Mouse (Mus musculus) embryo, embryonic 11 days (tissue): ENCODE results near the gene Abhd14a.
"Not testable (repeated sequence)": the region's sequence is repeated elsewhere in the genome, so short reads cannot be mapped to it uniquely, and the experiment has no call there.

Experiments
- DNase-seq: peaks from one replicate; pipeline ENCODE4 v3.0.0-alpha.2; 2015

Abhd14a gene

GRCm38 (mm10) chr9:106447348-106447747 is at the start of gene Abhd14a, which contains the start of gene Abhd14b:
Abhd14a (minus strand) TSS chr9:106447678.
Abhd14b (plus strand) TSS chr9:106447459.
- peak; percentile 95 for DNase-seq

DNA sequence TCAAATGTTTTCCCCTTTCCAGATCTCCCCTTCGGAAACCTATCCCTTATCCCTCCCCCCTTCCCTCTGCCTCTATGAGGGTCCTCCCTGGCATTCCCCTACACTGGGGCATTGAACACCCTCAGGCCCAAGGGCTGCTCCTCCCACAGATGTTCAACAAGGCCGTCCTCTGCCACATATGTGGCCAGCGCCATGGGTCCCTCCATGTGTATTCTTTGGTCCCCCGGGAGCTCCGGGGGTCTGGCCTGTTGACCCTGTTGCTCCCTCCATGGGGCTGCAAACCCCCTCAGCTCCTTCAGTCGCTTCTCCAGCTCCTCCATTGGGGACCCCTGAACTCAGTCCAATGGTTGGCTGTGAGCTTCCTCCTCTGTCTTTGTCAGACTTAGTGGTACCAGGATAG is 40.1 kb upstream of the Abhd14a start:
- DNase-seq = not testable (repeated sequence)

- no peak for DNase-seq
These were observed 37.6 kb upstream of the Abhd14a start for GRCm38 (mm10) chr9:106485076-106485475.

DNA sequence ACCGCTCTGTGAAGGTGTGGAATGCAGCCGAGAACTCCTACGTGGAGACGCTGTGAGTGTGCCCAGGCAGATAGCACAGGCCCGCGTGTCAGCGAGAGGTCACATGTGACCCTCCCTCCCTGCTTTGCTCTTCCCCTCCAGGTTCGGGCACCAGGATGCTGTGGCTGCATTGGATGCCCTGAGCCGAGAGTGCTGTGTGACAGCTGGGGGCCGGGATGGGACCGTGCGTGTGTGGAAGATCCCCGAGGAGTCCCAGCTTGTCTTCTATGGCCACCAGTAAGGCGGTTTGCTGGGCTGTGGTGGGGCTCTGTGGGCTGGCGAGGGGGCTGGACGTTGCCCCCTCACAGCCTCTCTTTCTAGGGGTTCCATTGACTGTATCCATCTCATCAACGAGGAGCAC is 36.1 kb upstream of the Abhd14a start:
- no peak for DNase-seq

DNA sequence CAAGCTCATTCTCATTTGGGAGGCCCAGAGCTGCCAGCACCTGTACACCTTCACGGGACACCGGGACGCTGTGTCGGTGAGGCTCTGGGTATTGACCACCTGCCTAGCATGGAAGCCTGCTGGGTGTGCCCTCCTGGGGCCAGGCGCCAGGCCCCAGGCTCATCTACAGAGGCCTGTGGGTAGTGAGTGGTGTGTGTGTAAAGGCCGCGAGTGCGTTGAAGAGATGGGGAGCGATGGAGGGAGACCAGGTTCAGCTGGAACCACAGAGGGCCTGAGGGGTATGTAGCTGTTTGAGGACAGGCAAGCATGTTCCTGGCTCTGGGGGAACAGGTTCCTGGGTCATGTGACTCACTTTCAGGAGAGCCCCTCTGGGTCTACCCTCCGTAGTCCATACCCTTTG is 35.7 kb upstream of the Abhd14a start:
- DNase-seq = no peak

GRCm38 (mm10) chr9:106482578-106483115 is 35.2 kb upstream of the Abhd14a start:
- DNase-seq = no peak

DNA sequence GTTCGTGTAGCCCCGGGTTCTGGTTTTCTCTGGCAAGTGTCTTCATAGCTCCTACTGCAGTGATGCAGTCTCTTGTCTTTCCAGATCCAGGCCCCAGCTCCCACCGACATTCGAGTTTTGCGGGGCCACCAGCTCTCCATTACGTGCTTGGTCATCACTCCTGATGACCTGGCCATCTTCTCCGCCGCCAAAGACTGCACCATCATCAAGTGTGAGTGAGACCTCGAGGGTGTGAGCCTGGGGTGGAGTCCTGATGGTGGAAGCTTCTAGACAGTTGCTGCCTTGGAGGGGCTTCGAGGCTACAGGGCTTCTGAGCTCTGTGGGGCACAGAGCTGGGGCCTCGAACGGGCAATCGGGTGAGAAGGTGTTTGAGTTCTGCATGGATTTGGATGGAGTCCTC is 34.2 kb upstream of the Abhd14a start:
- DNase-seq = no peak

- DNase-seq = no peak
These were observed 33.6 kb upstream of the Abhd14a start for GRCm38 (mm10) chr9:106481075-106481474.

GRCm38 (mm10) chr9:106480541-106480940 is 33.1 kb upstream of the Abhd14a start:
- DNase-seq = no peak

DNA sequence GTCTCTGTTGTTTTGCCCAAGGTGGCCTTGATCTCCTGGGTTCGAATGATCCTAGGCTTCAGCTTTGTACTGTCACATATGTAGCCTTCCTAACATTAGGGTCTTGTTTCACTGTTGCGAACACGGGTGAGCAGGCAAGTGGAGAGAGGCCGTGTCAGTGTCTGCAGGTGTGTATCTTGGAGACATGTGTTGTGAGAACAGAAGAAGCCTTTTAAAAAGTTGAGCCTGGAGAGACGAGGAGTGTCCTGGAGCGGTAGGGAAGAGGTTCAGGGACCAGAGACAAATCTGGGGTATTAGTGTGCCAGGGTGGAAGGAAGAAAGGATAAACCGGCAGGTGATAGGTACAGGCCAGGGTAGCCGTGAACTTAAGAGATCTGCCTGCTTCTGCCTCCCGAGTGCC is 30.6 kb upstream of the Abhd14a start:
- DNase-seq = no peak

- no peak for DNase-seq
These were observed 30.2 kb upstream of the Abhd14a start for GRCm38 (mm10) chr9:106477649-106478048.

GRCm38 (mm10) chr9:106476924-106477484 is 29.5 kb upstream of the Abhd14a start, which contains the start of gene Parp3:
Parp3 (minus strand) TSS chr9:106476949.
- DNase-seq = peak; percentile 100

- no peak for DNase-seq
These were observed 28.8 kb upstream of the Abhd14a start for GRCm38 (mm10) chr9:106476002-106476923.

DNA sequence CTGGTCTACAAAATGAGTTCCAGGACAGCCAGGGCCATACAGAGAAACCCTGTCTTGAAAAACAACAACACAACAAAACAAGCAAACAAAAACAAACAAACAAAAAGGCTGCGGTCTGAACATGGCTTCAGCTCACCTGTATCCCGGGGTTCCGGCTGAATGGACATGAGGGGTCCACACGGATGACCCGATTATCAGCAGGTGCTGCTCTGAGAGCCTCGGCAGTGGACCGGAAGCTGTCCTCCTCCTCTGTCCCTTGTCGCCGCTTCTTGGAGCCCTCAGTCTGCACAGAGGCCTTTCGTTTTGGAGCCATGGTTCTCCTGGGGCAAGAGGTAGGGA is 28.2 kb upstream of the Abhd14a start, which contains the start of gene Rrp9:
Gene Rrp9, plus strand, starts transcription at position 301 of the 339 bp plus-strand sequence.
- DNase-seq = no peak

DNA sequence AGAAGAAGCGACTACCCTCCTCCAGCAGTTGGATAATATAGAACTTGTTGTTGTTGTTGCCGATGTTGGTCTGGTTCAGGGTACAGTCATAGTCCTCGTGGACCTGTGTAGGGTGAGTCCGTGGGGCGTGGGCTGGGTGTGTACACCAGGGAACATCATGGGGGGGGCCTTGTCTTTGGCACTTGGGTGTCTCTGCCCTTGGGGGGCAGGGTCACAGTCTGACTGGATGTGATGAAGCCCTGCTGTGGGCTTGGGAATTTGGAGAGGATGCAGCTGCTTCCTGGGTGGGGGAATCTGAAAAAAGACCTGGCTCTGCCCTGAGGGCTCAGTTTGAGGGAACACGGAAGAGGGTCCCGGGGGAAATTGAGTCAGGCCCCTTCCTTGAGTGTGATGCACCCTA is 27.6 kb upstream of the Abhd14a start:
- no peak for DNase-seq

DNA sequence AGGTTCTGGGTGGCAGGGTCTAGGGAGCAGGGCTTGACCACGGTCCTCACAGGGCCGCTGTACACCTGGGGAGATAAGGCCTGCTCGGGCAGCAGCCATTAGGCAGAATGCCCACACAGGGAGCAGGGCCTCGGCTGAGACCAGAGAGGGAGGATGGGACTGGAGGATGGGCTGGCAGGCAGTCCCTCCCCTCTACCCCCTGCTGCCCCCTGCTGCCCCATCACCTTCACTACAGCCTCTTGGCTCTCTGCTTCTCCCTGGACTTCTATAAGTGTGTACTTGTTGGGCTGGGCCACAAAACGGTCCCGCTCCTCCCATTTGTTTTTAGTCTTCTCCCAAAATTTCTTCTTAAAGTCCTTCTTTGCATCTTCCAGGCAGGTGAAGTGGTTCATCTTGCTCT is 27.0 kb upstream of the Abhd14a start:
- peak; percentile 79 for DNase-seq

DNA sequence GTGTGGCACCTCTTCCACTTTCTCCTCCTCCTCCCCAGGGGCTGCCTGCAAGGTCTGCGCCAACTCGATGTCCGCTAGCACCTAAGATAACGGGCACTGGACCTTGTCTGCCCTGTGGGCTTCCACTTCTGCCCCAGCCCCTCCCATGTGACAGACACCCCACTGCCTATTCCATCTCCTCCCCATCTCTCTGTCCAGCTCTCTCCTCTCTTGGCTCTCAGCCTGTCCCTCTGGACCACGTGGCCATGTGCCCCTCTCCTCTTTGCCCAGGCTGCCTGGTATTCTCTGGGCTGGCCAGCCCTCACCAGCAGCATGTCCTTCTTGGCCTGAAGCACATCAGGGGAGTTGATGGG is 26.3 kb upstream of the Abhd14a start:
- DNase-seq = no peak

DNA sequence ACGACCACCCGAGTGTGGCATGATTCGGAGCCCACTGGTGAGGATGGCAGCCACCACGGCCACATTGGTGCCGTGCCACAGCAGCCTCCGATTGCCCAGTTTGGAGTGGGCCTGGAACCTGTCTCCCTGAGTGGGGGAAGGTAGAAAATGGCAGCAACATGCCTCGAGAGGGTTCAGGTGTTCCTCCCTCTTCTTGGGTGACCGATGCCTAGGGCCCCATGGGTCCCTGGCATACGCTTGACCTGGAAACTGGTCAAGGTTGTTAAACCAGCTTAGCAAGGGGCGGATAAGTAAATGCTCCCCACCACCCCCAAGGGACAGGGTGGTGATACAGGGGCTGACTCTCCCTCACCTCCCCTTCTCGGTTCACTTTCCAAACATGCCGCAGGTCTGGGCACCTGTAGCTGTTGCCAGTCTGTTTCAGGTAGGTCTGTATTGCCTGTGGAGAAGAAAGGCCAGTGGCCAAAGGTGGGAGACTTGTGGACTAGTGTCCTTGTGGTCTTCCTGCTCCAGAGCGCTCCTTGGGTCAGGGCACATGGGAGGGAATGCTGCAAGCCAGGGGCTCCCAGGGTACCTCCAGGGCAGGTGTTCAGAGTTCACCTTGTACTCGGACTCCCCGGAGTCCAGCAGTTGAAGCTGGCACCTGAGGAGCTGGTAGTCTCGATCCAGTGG is 25.7 kb upstream of the Abhd14a start:
- no peak for DNase-seq

- no peak for DNase-seq
These were observed 24.8 kb upstream of the Abhd14a start for GRCm38 (mm10) chr9:106472321-106472720.

DNA sequence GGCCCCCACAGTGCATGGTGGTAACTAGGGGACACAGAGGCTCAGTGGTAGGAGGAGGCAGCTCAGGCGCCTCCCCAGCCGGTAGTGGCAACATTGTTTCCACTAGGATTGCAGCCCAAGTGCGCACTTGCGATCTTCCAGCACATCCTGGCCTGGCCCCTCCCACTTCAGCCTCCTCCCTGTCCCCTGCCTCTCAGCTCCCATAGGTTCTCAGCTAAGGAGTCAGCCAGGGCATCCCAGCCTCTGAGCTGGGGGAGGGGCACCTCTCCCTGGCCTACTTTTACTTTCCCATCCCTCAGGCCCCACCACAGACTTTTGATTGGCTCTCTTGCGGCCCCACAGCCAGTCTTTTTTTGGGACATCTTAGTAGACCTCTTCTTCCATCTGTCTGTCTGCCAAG is 24.4 kb upstream of the Abhd14a start:
- peak; percentile 63 for DNase-seq

GRCm38 (mm10) chr9:106470991-106471750 is 23.7 kb upstream of the Abhd14a start:
- no peak for DNase-seq

- DNase-seq = no peak
These were observed 22.3 kb upstream of the Abhd14a start for GRCm38 (mm10) chr9:106469776-106470175.

GRCm38 (mm10) chr9:106469317-106469716 is 21.8 kb upstream of the Abhd14a start:
- no peak for DNase-seq
